Comparison of ENCODE assay signal across 20 mouse cellular contexts in genomic region chr14:17822754-17823153, GRCm38 (mm10).
DNase-seq lines count a peak whose midpoint lies in the region; ATAC-seq and TF ChIP-seq lines count a peak whose summit lies in the region.
"Had no signal": no experiment of that assay in that cellular context is flagged by ENCODE, and none has a peak within 500 bp of the region (broad histone marks: within the 10 kb centered on the region; RNA-seq: fewer than 3 reads in every experiment).

No protein-coding gene starts in this region.

- no peaks in the 10 kb centered on the region for H3K9me3 ChIP-seq in CH12.LX (replicated peaks; ENCODE audit: low read length)
- H3K9me3 ChIP-seq: embryonic facial prominence, embryonic 10.5 days; forebrain, embryonic 10.5 days; heart, embryonic 13.5 days; hindbrain, embryonic 15.5 days had no signal

- TF ChIP-seq POLR2A in CH12.LX (IDR thresholded peaks at IDR 0.05; ENCODE audit: low read depth, low read length) = no peak

- TF ChIP-seq CTCF in CH12.LX (conservative IDR thresholded peaks at IDR 0.05 in 1 of 2, IDR thresholded peaks at IDR 0.05 in 1 of 2; ENCODE audit: low read depth in 2 of 2, low read length in 2 of 2) = no peak

- dilution Hi-C loops in CH12.LX (cut with MboI; ENCODE audit: extremely low pct_ligation_motif_present, extremely low pct_unique_long_range_greater_than_20kb, low sequenced_read_pairs) = no loop called here

- H3K27me3 ChIP-seq in CH12.LX (replicated peaks) = no peaks in the 10 kb centered on the region
- H3K27me3 ChIP-seq: heart, embryonic 13.5 days; hindbrain, embryonic 15.5 days; Patski had no signal

- H3K4me3 ChIP-seq in CH12.LX (replicated peaks in 1 of 3; ENCODE audit: low read depth in 2 of 3, low read length in 2 of 3, poor library complexity in 1 of 3) = no peak overlapping the region
- H3K4me3 ChIP-seq: embryonic facial prominence, embryonic 10.5 days; forebrain, embryonic 10.5 days; heart, embryonic 13.5 days; hindbrain, embryonic 15.5 days had no signal

- no peak overlapping the region for H3K4me2 ChIP-seq in CH12.LX (ENCODE audit: insufficient read depth, low read depth, poor library complexity, severe bottlenecking)
- H3K4me2 ChIP-seq: heart, embryonic 13.5 days; hindbrain, embryonic 15.5 days had no signal

- no peak for DNase-seq in frontal cortex, postnatal 25 days (ENCODE audit: low spot score in 2 of 2)
- DNase-seq in 3T3-L1 (ENCODE audit: low read depth, low spot score) (peak; percentile 43), CH12.LX (ENCODE audit: extremely low read depth) (no peak)
- DNase-seq in brain, adult 2 months (ENCODE audit: low read depth, low spot score) = peak; percentile 47
- DNase-seq: B cell, adult 2 months; cerebellum, adult 2 months; cerebellum, postnatal 10 days; gastrocnemius, postnatal 14 days; heart, postnatal 36 days; kidney, adult 11 months; kidney, adult 9 months had no signal

- no peaks in the 10 kb centered on the region for H3K79me2 ChIP-seq in CH12.LX (replicated peaks; ENCODE audit: control insufficient read depth, extremely low read depth, insufficient read depth, poor library complexity, severe bottlenecking)

- ATAC-seq in frontal cortex, adult (ENCODE audit: low TSS enrichment) = peak; percentile 41; the same call in 1 of the 2 replicates
- no peak for ATAC-seq in erythroid progenitor cell, adult 5-6 weeks (replicated peaks; ENCODE audit: low FRiP score, poor library complexity, severe bottlenecking)
- ATAC-seq: CD4-positive, CD25-positive, alpha-beta regulatory T cell, adult 4 months; forebrain, embryonic 14.5 days; Patski had no signal

- H3K4me1 ChIP-seq in CH12.LX (ENCODE audit: control insufficient read depth in 1 of 2, insufficient read depth in 2 of 2) = no peaks in the 10 kb centered on the region; a peak in 1 of 4 replicates
- H3K4me1 ChIP-seq: embryonic facial prominence, embryonic 10.5 days; forebrain, embryonic 10.5 days; heart, embryonic 13.5 days; hindbrain, embryonic 15.5 days had no signal

- no peaks in the 10 kb centered on the region for H3K36me3 ChIP-seq in CH12.LX (replicated peaks in 1 of 2; ENCODE audit: control insufficient read depth in 1 of 2, insufficient read depth in 1 of 2, low read length in 1 of 2)
- H3K36me3 ChIP-seq: embryonic facial prominence, embryonic 10.5 days; forebrain, embryonic 10.5 days; heart, embryonic 13.5 days; hindbrain, embryonic 15.5 days had no signal

- TF ChIP-seq RAD21 in CH12.LX (IDR thresholded peaks at IDR 0.05; ENCODE audit: low read depth, low read length) = no peak

- no peak overlapping the region for H3K27ac ChIP-seq in CH12.LX (ENCODE audit: insufficient read depth, low read depth)
- H3K27ac ChIP-seq: embryonic facial prominence, embryonic 10.5 days; forebrain, embryonic 10.5 days; heart, embryonic 13.5 days; hindbrain, embryonic 15.5 days had no signal

- in situ Hi-C loops in CH12.LX (cut with MboI; ENCODE audit: low pct_ligation_motif_present, low pct_unique_long_range_greater_than_20kb, low sequenced_read_pairs) = no loop called here

- H3K9ac ChIP-seq in CH12.LX (ENCODE audit: insufficient read depth, low read depth) = no peak overlapping the region
- H3K9ac ChIP-seq: heart, embryonic 13.5 days; hindbrain, embryonic 15.5 days had no signal

- TF ChIP-seq EP300 in CH12.LX (IDR thresholded peaks at IDR 0.05; ENCODE audit: low read length) = no peak

TF ChIP-seq in CH12.LX, 34 proteins besides CTCF, POLR2A, EP300 and RAD21:
- TF ChIP-seq POLR2AphosphoS2 (IDR thresholded peaks at IDR 0.05; ENCODE audit: low read depth, low read length) (no peak), CHD2 (IDR thresholded peaks at IDR 0.05; ENCODE audit: low read length) (peak; percentile 84)

Comparison
In these comparisons a context has a peak if more than half of its experiments do, and no peak if none do; other contexts are left out.
1. DNase-seq: peak in 3T3-L1 (single experiment) and brain, adult 2 months (single experiment); none in frontal cortex, postnatal 25 days (0 of 2) and CH12.LX (single experiment).